Mouse (Mus musculus) cerebellum, adult 11 months (tissue): ENCODE measurements around the gene Olfr527.

Experiments used
- DNase-seq: peaks from one replicate; pipeline ENCODE4 v3.0.0; 2022

The Olfr527 gene

DNA sequence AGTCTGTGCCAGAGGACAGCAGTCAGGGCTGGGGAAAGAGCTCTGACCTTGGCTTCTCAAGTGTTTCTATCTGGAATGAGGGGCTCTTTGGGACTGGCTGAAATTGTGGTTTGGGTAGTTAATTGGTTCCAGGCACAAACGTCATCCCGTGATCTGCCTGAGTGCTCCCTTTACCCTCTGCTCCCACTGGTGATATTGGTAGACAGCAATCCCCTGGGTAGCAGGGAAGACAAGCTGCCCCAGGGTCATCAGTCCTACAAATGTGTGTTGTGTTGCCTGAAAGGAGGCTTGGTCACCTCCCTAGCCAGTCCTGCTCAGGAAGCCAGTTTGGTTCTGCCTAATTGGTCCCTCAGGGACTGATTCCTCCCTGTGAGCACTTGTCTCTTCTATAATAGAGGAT lies at the start of gene Olfr527:
Gene Olfr527 (plus strand): TSS at position 301 of the 400 bp plus-strand sequence.
- DNase-seq, result no peak

DNA sequence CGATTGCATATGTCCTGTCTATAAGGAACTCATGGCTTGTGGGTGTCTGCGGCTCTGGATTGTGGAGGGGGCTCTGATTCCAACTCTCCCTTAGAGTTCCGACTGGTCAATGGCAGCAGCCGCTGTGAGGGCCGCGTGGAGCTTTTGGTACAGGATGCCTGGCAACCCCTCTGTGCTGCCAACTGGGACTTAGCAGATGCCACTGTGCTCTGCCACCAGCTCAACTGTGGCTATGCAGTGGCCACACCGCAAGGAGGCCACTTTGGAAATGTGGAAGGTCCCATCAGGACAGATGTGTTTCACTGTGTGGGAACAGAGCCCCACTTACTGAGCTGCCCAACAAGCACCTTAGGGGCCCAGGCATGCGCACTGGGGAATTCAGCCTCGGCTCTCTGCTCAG lies 38.1 kb upstream of the Olfr527 start:
- DNase-seq, result no peak

DNA sequence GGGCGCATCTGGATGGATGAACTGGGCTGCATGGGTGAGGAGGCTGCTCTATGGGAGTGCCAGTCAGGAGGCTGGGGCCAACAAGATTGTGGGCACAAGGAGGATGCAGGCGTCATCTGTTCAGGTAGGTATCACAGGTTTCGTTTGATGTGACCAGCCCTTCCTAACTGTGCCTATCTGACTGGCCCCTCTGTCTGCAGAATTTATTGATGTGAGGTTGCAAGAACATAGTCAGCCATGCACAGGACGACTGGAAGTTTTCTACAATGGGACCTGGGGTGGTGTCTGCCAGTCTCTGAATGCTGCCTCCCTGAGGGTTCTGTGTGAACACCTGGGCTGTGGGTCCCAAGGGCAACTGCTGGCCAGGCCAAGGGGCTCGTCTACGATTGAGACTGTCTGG lies 36.9 kb upstream of the Olfr527 start:
- DNase-seq, result no peak

DNA sequence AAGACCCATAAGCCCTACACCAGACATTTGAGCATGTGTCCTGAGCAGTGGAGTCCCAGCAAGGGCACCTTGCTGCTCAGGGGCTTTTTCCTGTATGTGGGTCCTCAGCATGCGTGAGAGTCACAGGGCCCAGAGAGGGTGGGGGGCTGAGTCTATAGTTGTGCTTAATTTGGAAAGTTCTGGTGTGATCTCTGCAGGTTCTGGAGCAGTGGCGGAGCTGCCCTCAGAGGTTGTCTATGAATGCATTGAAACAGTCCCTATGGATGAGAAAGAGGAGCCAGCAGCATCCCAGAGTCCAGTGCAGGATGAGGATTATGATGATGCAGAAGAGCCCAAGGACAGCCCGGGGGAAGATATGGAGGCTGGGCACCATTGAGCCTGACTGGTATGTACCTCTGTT lies 34.4 kb upstream of the Olfr527 start:
- no peak for DNase-seq

DNA sequence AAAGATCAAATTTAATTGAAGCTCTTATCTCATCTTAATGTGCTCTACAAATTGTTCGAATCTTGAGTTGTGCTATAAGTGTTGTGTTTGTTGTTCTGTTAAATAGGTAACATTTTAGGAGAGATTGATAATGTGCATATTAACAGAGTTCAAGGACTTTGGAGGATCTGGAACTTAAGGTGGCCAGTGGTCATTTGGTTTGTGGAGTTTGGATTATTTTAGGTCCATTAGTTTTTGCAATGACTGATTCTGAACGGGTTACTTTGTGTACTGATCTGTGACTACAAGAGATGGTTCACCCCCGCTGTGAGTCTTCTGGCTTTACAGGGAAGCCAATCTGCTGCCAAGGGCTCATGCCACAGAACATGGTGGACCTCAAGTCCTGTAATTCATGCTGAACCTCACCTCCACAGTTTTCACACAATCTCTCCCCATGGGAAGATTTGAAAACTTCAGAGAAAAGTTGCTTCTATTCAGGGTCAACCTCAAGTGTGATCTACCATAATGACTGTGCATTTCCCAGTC lies 13.9 kb upstream of the Olfr527 start:
- no peak for DNase-seq

DNA sequence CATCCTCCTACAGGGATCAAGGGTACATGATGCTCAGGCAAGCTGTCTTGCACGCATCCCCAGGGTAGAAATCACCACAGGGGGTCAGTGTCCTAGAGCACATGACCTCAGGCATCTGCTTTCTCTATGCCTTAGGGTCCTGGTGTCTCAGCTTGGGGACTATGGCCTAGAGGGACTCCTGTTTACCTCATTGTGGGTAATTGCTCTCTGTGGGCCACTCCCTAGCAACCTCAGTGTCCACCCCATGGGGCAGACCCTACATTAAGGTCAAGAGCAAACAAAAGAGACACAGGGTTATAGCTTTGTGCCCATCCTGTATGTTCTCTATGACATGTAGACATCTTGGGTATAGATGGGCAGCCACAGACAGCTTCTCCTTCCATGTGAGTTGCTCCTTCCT lies 13.3 kb upstream of the Olfr527 start, which contains the start of gene Olfr525:
Gene Olfr525 (plus strand): TSS at position 301 of the 400 bp plus-strand sequence.
- DNase-seq, result no peak

DNA sequence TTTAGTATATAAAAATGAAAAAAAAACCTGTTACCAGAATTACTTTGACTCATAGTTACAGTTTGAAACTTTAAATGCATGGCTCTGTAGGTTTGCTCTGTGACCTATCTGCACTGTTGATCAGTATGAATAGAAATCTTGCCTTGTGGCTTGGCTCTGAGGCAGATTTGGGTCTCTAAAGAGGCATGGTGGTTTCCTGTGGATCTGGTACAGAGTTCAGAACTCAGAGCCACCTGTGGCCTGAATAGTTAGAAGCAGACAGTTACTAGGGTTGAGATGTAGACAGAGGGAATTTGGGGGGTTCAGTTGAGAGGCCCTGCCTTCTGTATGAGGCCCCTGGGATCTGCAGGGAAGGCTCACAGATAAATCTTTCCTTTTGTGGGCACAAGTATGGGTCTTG lies 12.7 kb upstream of the Olfr527 start:
- DNase-seq, result no peak

DNA sequence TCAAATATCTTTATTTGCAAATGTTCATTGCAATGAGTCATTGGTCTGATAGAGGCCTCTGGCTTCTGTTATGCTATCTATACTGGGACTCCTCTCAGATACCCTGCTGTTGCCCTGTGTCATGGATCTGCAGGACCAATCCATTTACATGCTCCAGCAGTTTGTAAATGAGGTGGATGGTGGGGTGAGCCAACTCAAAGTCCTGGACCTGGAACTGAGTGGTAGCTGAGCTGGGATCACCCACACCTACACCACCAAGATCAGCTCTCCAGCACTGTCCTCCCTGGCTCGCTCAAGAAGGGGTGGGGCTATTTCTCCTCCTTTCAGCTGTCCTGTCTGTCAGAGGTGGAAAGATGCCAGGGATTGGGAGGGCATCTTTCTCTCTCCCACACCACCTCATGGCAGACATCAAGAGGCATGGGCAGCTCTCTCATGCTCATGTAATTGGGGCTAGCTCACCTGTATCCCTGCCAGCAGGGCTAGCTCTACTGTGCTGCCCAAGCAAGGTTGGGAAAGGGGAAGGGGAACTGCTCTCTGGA lies 4.0 kb upstream of the Olfr527 start:
- no peak for DNase-seq

DNA sequence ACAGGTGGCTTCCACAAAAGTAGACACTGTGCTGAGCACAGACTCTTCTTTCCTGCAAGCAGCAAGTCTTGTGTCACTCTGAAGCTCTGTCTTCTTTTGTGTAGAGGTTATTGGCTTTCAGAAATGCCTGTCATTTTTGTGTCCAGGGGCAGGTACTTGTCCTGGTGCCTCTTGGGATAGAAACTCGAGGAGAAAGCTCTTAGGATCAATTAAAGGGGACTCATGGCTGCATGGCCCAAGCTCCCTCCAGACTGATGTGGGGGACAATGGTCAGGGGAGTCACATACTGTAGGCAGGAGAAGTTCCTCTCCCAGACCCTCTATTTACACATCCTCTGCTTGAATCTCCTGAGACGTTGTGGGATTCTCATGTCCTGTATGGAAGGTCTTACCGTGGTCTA lies 27.8 kb downstream of the Olfr527 start, which contains the start of gene Olfr60:
Gene Olfr60 (minus strand): TSS at position 101 of the 400 bp plus-strand sequence.
- no peak for DNase-seq

DNA sequence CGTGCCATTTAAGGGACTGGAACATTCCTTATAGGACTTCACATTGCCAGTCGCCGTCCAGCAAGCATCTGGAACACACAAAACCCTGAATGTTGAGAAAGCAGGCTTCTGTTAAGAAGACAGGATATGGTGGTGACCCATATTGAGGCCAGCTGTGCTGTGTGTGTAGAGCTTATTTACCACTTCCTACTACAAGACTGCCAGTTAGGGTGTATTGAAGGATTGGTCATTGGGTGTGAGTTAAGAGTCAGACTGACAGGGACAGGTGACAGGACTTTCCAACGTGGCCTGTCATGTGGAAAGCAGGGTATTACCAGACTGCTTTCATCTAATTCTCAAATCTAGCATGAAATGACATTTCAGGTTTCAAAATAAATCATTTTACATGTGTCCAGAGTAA lies 40.5 kb downstream of the Olfr527 start:
- DNase-seq, result no peak

DNA sequence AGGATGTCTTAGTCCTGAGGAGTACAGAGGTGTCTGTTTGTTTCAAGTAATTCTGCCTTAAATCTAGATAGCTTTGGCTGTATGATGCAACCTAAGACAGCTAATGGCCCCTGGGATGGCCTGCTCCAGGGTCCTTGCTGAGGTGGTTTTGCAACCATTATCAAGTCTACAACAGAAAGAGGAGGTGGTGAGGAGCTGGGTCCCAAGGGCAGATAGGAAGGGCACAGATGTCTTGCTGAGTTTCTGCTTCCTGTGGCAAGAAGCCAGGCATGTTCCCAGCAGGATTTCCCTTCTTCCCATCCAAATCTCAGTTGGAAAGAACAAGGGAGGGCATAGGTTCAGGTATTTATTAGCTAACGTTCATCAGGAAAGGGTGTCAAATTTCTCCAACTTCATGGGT lies 42.4 kb downstream of the Olfr527 start, which contains the start of gene Olfr530:
Gene Olfr530 (minus strand): TSS at position 101 of the 400 bp plus-strand sequence.
- no peak for DNase-seq

DNA sequence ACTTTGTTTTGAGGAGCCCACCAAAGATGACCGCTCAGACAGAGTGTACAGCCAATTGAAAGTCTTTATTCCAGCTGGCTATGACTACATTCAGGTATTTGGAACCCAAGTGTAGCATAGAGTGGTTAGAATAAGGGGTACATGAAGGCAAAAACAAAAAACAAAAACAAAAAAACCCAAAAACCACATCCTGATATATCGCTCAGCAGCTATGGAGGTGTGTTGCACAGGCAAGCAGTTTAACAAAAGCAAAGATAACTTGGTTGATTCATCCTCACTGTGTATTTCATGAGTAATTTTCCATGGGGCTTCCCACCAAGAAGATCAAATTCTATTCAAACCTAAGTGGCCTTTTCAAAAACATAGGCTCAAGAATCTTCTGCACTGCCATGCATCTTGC lies 43.1 kb downstream of the Olfr527 start:
- DNase-seq, result no peak
